Mouse (Mus musculus) thymus, adult 2 months (tissue): ENCODE measurements at regions not wholly inside any gene's neighbourhood (a gene's known extent, or its start where the extent isn't known, plus 50 kb on each side); places are given as distances from the start of the nearest gene placed in this dataset.

Source experiments
- CTCF ChIP-seq: fragments of 200-500 bp; IDR thresholded peaks from 2 replicates; pipeline ENCODE4 v1.5.1; 2012; ENCODE audit warnings: mild to moderate bottlenecking, control low read depth, low read length, moderate library complexity, borderline replicate concordance; ENCODE audit not compliant: control insufficient read depth, poor library complexity, insufficient read depth; ENCODE audit errors: extremely low read depth
- POLR2A ChIP-seq: fragments of 200-500 bp; IDR thresholded peaks from 2 replicates; pipeline ENCODE4 v1.6.1; 2012; ENCODE audit warnings: mild to moderate bottlenecking, low read length, control low read depth, moderate library complexity; ENCODE audit not compliant: control insufficient read depth, poor library complexity, insufficient read depth; ENCODE audit errors: extremely low read depth

DNA sequence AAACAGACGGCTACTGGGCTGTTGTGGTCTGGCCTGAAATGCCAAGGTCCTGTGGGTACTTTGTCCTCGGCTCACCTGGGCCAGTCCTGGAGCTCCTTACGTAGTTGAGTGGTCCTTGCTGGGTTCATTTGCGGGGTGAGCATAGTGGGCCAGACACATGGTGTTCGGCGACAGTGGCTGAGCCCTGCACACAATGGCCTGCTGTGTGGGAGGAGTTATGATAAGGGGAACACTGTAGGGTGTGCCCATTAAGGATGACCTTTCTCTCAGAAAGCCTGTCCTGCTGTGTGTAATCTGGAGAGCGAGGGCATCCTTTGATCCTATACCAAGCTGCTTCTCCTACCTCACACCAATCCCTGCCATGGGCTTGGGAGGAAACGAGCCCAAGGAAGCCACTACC lies 51.3 kb upstream of the Klf4 start:
- TF ChIP-seq POLR2A (no peak), CTCF (no peak)
